In the genomic region with DNA sequence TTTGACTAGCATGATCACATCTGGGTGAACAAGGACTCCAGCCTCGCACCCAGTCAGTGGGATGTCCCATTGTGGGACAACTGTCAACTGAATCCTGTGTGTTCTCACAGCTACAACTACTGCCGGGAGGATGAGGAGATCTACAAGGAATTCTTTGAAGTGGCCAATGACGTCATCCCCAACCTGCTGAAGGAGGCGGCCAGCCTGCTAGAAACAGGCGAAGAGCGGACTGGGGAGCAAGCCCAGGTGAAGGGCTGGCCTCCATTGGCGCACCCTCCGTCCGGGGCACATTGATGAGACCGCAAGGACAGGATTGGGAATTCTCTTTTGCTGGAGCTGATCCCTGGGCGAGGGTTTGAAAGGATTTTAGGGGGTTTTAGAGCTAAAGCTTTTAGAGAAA, we compare ENCODE assay signal across 28 mouse cellular contexts. TPM values are rescaled to one million over a fixed set of nuclear protein-coding genes. Genes with fewer than 3 reads are reported as not detected.
DNase-seq lines count a peak whose midpoint lies in the region; ATAC-seq and TF ChIP-seq lines count a peak whose summit lies in the region.
"Had no signal": no experiment of that assay in that cellular context is flagged by ENCODE, and none has a peak within 500 bp of the region (broad histone marks: within the 10 kb centered on the region; RNA-seq: fewer than 3 reads in every experiment).

No protein-coding gene starts in this region.

- peaks cover 5% of the 10 kb centered on the region; the same call in 1 of the 2 replicates for H3K27me3 ChIP-seq in hindbrain, embryonic 10.5 days (ENCODE audit: insufficient read depth, poor library complexity, severe bottlenecking)
- H3K27me3 ChIP-seq in hindbrain, embryonic 13.5 days, result peaks cover 13% of the 10 kb centered on the region; the same call in 1 of the 2 replicates
- H3K27me3 ChIP-seq in lung, postnatal 0 days (replicated peaks; ENCODE audit: insufficient read depth, low read length), result no peaks in the 10 kb centered on the region
- H3K27me3 ChIP-seq: embryonic facial prominence, embryonic 13.5 days; forebrain, embryonic 12.5 days; forebrain, embryonic 15.5 days; heart, embryonic 13.5 days; hindbrain, embryonic 12.5 days; intestine, embryonic 15.5 days; Patski had no signal

- no peak overlapping the region for H3K4me2 ChIP-seq in hindbrain, embryonic 13.5 days
- H3K4me2 ChIP-seq in lung, postnatal 0 days (replicated peaks; ENCODE audit: low read depth, low read length), result no peak overlapping the region
- H3K4me2 ChIP-seq: embryonic facial prominence, embryonic 13.5 days; forebrain, embryonic 12.5 days; forebrain, embryonic 15.5 days; heart, embryonic 13.5 days; hindbrain, embryonic 12.5 days; intestine, embryonic 15.5 days had no signal

- no peak for ATAC-seq in hindbrain, embryonic 13.5 days (ENCODE audit: low FRiP score)
- ATAC-seq in lung, postnatal 0 days, result no peak
- ATAC-seq: forebrain, embryonic 15.5 days; hindbrain, embryonic 16.5 days; intestine, embryonic 15.5 days; Patski had no signal

- no peaks in the 10 kb centered on the region for H3K9me3 ChIP-seq in hindbrain, embryonic 10.5 days
- H3K9me3 ChIP-seq in hindbrain, embryonic 13.5 days, result no peaks in the 10 kb centered on the region
- no peaks in the 10 kb centered on the region for H3K9me3 ChIP-seq in lung, postnatal 0 days (ENCODE audit: low read length)
- H3K9me3 ChIP-seq: embryonic facial prominence, embryonic 10.5 days; embryonic facial prominence, embryonic 13.5 days; forebrain, embryonic 12.5 days; forebrain, embryonic 15.5 days; G1E; heart, embryonic 10.5 days; heart, embryonic 13.5 days; hindbrain, embryonic 12.5 days; intestine, embryonic 15.5 days had no signal

- no peak overlapping the region for H3K9ac ChIP-seq in hindbrain, embryonic 13.5 days
- no peak overlapping the region for H3K9ac ChIP-seq in lung, postnatal 0 days (replicated peaks; ENCODE audit: low read depth)
- H3K9ac ChIP-seq: forebrain, embryonic 12.5 days; forebrain, embryonic 15.5 days; heart, embryonic 13.5 days; hindbrain, embryonic 12.5 days; intestine, embryonic 15.5 days had no signal

- TF ChIP-seq CTCF in lung, postnatal 0 days (IDR thresholded peaks at IDR 0.05), result no peak

- TF ChIP-seq EP300 in lung, postnatal 0 days (IDR thresholded peaks at IDR 0.05), result no peak

- DNase-seq in cerebellum, adult 11-12 months, result peak; percentile 47
- DNase-seq in cerebellum, postnatal 36 days, result no peak
- DNase-seq in hindbrain, embryonic 10.5 days (ENCODE audit: low spot score), result no peak
- DNase-seq in lung, postnatal 36 days, result peak; percentile 27
- DNase-seq in lung, postnatal 0 days (ENCODE audit: low spot score), result no peak
- DNase-seq: adrenal gland, postnatal 10 days; adrenal gland, postnatal 36 days; cerebellum, adult 2 months; cerebellum, adult 9-11 months; cerebellum, postnatal 25 days; embryo, embryonic 11 days; gastrocnemius, postnatal 14 days; heart, adult 18-20 months; heart, postnatal 14 days; heart, postnatal 4 days had no signal

- peaks cover 60% of the 10 kb centered on the region for H3K36me3 ChIP-seq in hindbrain, embryonic 10.5 days
- H3K36me3 ChIP-seq in hindbrain, embryonic 13.5 days, result peaks cover 55% of the 10 kb centered on the region
- H3K36me3 ChIP-seq in lung, postnatal 0 days (ENCODE audit: insufficient read depth, low read length), result peaks cover 13% of the 10 kb centered on the region; the same call in 1 of the 2 replicates

- peak overlapping the region; percentile 76; the same call in 1 of the 2 replicates for H3K4me3 ChIP-seq in hindbrain, embryonic 10.5 days
- H3K4me3 ChIP-seq in hindbrain, embryonic 13.5 days, result no peak overlapping the region
- H3K4me3 ChIP-seq in lung, postnatal 0 days (ENCODE audit: low read depth, low read length), result no peak overlapping the region
- H3K4me3 ChIP-seq: embryonic facial prominence, embryonic 13.5 days; erythroblast, embryonic 14.5 days; forebrain, embryonic 12.5 days; forebrain, embryonic 15.5 days; heart, embryonic 10.5 days; heart, embryonic 13.5 days; hindbrain, embryonic 12.5 days; intestine, embryonic 15.5 days had no signal

- WGBS in hindbrain, embryonic 10.5 days, result 92% methylated on average over 11 of the region's 11 CpGs
- 92% methylated on average over 11 of the region's 11 CpGs for WGBS in hindbrain, embryonic 13.5 days
- 74% methylated on average over 11 of the region's 11 CpGs for WGBS in lung, postnatal 0 days

- H3K27ac ChIP-seq in hindbrain, embryonic 10.5 days, result no peak overlapping the region
- no peak overlapping the region for H3K27ac ChIP-seq in hindbrain, embryonic 13.5 days
- H3K27ac ChIP-seq in lung, postnatal 0 days (ENCODE audit: low read length), result no peak overlapping the region
- H3K27ac ChIP-seq: embryonic facial prominence, embryonic 10.5 days; embryonic facial prominence, embryonic 13.5 days; forebrain, embryonic 12.5 days; forebrain, embryonic 15.5 days; heart, embryonic 10.5 days; heart, embryonic 13.5 days; hindbrain, embryonic 12.5 days; intestine, embryonic 15.5 days had no signal

- peaks cover 74% of the 10 kb centered on the region for H3K4me1 ChIP-seq in hindbrain, embryonic 10.5 days (replicated peaks)
- H3K4me1 ChIP-seq in hindbrain, embryonic 13.5 days (replicated peaks), result peaks cover 47% of the 10 kb centered on the region
- peaks cover 26% of the 10 kb centered on the region for H3K4me1 ChIP-seq in lung, postnatal 0 days (ENCODE audit: insufficient read depth, low read depth, low read length)

RNA-seq across cellular contexts. Expression of a gene that starts 2.2 kb away (rescaled TPM):
- polyA plus RNA-seq in hindbrain, embryonic 10.5 days (2016; fragmentation: Nextera tagmentation; extraction: Ambion mirVana), result 13.1 and 14.7 TPM in 2 replicates
- 17.5 and 17.6 TPM in 2 replicates for polyA plus RNA-seq in hindbrain, embryonic 13.5 days (2015; fragmentation: Nextera tagmentation; extraction: Ambion mirVana)
- polyA plus RNA-seq in lung, postnatal 0 days (2015; fragmentation: Nextera tagmentation; extraction: Ambion mirVana), result 22.5 and 25.0 TPM in 2 replicates

RNA-seq across cellular contexts. Expression of a gene that starts 3.9 kb away (rescaled TPM):
- polyA plus RNA-seq in hindbrain, embryonic 10.5 days (2016; fragmentation: Nextera tagmentation; extraction: Ambion mirVana), result 125 and 129 TPM in 2 replicates
- 71.7 and 73.8 TPM in 2 replicates for polyA plus RNA-seq in hindbrain, embryonic 13.5 days (2015; fragmentation: Nextera tagmentation; extraction: Ambion mirVana)
- polyA plus RNA-seq in lung, postnatal 0 days (2015; fragmentation: Nextera tagmentation; extraction: Ambion mirVana), result 42.1 and 42.7 TPM in 2 replicates

RNA-seq across cellular contexts. Expression of a gene that starts 24.8 kb away (rescaled TPM):
- 198 and 221 TPM in 2 replicates for polyA plus RNA-seq in hindbrain, embryonic 10.5 days (2016; fragmentation: Nextera tagmentation; extraction: Ambion mirVana)
- 103 and 107 TPM in 2 replicates for polyA plus RNA-seq in hindbrain, embryonic 13.5 days (2015; fragmentation: Nextera tagmentation; extraction: Ambion mirVana)
- 48.1 and 49.5 TPM in 2 replicates for polyA plus RNA-seq in lung, postnatal 0 days (2015; fragmentation: Nextera tagmentation; extraction: Ambion mirVana)

RNA-seq across cellular contexts. Expression of a gene that starts 32.5 kb away (rescaled TPM):
- 0.29 and 0.37 TPM in 2 replicates for polyA plus RNA-seq in hindbrain, embryonic 10.5 days (2016; fragmentation: Nextera tagmentation; extraction: Ambion mirVana)
- 0.42 and 0.48 TPM in 2 replicates for polyA plus RNA-seq in hindbrain, embryonic 13.5 days (2015; fragmentation: Nextera tagmentation; extraction: Ambion mirVana)
- polyA plus RNA-seq in lung, postnatal 0 days (2015; fragmentation: Nextera tagmentation; extraction: Ambion mirVana), result 2.8 and 3.2 TPM in 2 replicates

RNA-seq across cellular contexts. Expression of a gene that starts 45.5 kb away (rescaled TPM):
- polyA plus RNA-seq in hindbrain, embryonic 10.5 days (2016; fragmentation: Nextera tagmentation; extraction: Ambion mirVana), result 1.3 and 1.9 TPM in 2 replicates
- polyA plus RNA-seq in hindbrain, embryonic 13.5 days (2015; fragmentation: Nextera tagmentation; extraction: Ambion mirVana), result 4.9 and 5.7 TPM in 2 replicates
- 20.5 and 32.1 TPM in 2 replicates for polyA plus RNA-seq in lung, postnatal 0 days (2015; fragmentation: Nextera tagmentation; extraction: Ambion mirVana)

Comparison
In these comparisons a context has a peak if more than half of its experiments do, and no peak if none do; other contexts are left out.
1. DNase-seq: peak in cerebellum, adult 11-12 months (single experiment) and lung, postnatal 36 days (single experiment); none in cerebellum, postnatal 36 days (0 of 2), hindbrain, embryonic 10.5 days (single experiment) and lung, postnatal 0 days (single experiment).